Mouse (Mus musculus) kidney, embryonic 15.5 days (tissue): ENCODE measurements at regions not wholly inside any gene's neighbourhood (a gene's known extent, or its start where the extent isn't known, plus 50 kb on each side); places are given as distances from the start of the nearest gene placed in this dataset.
"Not testable (repeated sequence)": the region's sequence is repeated elsewhere in the genome, so short reads cannot be mapped to it uniquely, and the experiment has no call there.

Source experiments
- ATAC-seq: fragments of 200-750 bp; cut with Nextera tagmentation; replicated peaks from 2 replicates; pipeline ENCODE4 v1.8.0; 2017; ENCODE audit warnings: moderate TSS enrichment; ENCODE audit not compliant: low FRiP score
- H3K27ac ChIP-seq: fragments of 300-500 bp; sonication (generic); 2 replicates; pipeline ENCODE4 v1.5.1; 2015; ENCODE audit warnings: mild to moderate bottlenecking, inconsistent platforms
- H3K27me3 ChIP-seq: fragments of 300-500 bp; sonication (generic); 2 replicates; pipeline ENCODE4 v1.6.1; 2015; ENCODE audit warnings: inconsistent platforms
- H3K36me3 ChIP-seq: fragments of 300-500 bp; sonication (generic); 2 replicates; pipeline ENCODE4 v1.6.1; 2015; ENCODE audit warnings: inconsistent platforms
- H3K4me1 ChIP-seq: fragments of 300-500 bp; sonication (generic); 2 replicates; pipeline ENCODE4 v1.6.1; 2015; ENCODE audit warnings: inconsistent platforms
- H3K4me2 ChIP-seq: fragments of 300-500 bp; sonication (generic); 2 replicates; pipeline ENCODE4 v1.6.1; 2015; ENCODE audit warnings: moderate library complexity, mild to moderate bottlenecking, inconsistent platforms
- H3K4me3 ChIP-seq: fragments of 300-500 bp; sonication (generic); replicated peaks from 2 replicates; pipeline ENCODE4 v1.5.1; 2015; ENCODE audit warnings: mild to moderate bottlenecking, inconsistent platforms
- H3K9ac ChIP-seq: fragments of 300-500 bp; sonication (generic); 2 replicates; pipeline ENCODE4 v1.6.1; 2015; ENCODE audit warnings: mild to moderate bottlenecking, inconsistent platforms
- H3K9me3 ChIP-seq: fragments of 300-500 bp; sonication (generic); replicated peaks from 2 replicates; pipeline ENCODE4 v1.6.1; 2016; ENCODE audit warnings: inconsistent platforms
- WGBS: fragments of 180-500 bp; shearing (Covaris S2); methylation state at CpG from one replicate; pipeline ENCODE4 v1.1.7; 2015; ENCODE audit warnings: mixed read lengths; 5-methylcytosine and 5-hydroxymethylcytosine counted together

DNA sequence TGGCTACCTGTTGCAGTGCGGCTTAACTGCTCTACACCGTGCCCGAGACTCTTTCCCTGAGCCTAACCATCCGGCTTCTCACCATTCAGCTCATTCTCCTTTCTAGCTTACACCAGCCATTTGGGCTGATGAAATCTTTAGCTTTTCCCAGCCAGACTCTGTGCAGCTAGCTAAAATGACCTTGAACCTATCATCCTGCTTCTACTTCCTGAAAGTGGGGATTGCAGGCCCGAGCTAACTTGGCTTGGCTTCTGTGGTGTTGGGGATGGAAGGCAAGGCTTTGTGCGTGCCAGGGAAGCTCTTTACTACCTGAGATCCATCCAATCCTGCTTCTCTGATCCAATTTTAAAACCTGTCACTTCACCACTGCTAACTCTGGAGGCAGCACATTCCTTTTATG, 128.3 kb downstream of the Kcnrg start:
- Histone ChIP-seq H3K27ac (peak overlapping the region; percentile 54), H3K4me1 (peaks cover 18% of the 10 kb centered on the region), H3K36me3 (no peaks in the 10 kb centered on the region), H3K9ac (no peak overlapping the region), H3K4me3 (no peak overlapping the region), H3K4me2 (no peak overlapping the region), H3K9me3 (no peaks in the 10 kb centered on the region), H3K27me3 (no peaks in the 10 kb centered on the region)
- WGBS = 65% methylated on average over 6 of the region's 6 CpGs
- no peak for ATAC-seq

DNA sequence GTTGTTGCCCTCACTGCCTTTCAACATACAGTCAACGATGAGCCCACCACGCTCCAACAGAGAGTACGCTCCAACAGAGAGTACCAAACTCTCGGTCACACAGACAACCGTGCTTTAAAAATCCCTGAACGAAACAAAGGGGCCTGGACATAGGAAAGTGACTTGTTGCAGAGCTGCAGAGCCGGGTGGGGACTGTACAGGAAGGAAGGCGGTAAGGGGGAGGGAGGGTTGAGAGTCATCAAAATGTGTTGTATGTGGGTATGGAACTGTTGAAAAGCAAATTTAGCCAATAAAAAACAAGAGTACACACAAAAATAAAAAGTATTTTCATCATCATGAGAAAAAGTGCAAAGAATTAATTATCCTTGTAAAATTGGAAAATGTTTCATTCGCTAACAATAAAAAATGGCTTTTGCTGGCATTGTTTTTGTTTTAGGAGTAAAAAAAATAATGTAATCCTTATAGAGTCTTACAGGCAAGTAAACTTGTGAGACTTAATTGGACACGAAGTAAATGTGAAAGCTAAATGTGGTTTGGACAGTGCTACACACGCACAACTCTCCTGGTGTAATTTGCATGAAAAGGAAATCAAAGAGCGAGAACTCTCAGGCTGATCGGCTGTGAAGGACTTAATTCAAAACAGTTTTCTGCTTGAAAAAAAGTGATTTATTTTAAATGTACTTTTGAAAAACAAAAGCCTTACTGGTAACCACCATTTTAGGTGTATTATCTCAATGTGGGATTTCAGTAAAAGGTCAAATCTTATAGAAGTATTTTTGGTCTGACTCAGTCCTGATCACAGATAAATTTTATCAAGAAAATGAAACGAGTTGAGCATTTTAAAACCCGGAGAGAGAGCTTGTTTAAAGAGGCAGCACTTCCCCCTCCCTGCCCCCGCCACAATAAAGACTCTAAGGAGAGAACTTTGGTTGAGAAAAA, 129.4 kb downstream of the Kcnrg start:
- Histone ChIP-seq H3K4me3 (no peak overlapping the region), H3K9ac (no peak overlapping the region), H3K27me3 (no peaks in the 10 kb centered on the region), H3K4me2 (0 out of 2 replicates have a peak overlapping the region, but pooled peaks have one; percentile 22), H3K9me3 (no peaks in the 10 kb centered on the region), H3K27ac (peak overlapping the region; percentile 78), H3K4me1 (peaks cover 18% of the 10 kb centered on the region), H3K36me3 (no peaks in the 10 kb centered on the region)
- 34% methylated on average over 16 of the region's 16 CpGs for WGBS
- ATAC-seq = no peak

DNA sequence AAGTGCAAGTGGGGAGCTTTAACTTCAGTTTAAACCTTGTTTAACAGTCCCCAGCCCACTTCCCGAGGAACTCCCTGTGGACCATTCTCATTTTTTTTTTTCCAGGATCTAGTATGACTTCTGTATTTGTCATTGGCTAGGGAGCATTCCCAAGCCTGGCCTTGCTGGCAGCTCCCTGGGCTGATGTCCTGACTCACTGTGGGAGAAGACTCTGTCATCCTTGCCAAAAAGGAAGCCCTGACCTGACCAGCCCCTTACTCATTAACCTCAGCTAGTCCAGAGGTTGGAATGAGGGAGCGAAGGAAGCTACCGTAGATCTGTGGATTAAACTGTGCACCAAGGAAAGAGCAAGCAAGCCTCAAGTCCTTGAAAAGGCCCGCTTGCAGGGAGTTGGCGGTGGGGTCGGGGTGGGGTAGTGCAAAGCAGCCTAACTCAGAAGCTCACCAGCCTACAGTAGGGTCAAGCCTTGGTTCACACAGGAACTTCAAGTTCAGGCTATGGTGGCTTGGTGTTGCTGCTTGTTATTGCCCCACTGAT, 130.3 kb downstream of the Kcnrg start:
- Histone ChIP-seq H3K4me2 (no peak overlapping the region), H3K27me3 (no peaks in the 10 kb centered on the region), H3K27ac (peak overlapping the region; percentile 78), H3K36me3 (no peaks in the 10 kb centered on the region), H3K4me3 (no peak overlapping the region), H3K9ac (no peak overlapping the region), H3K9me3 (no peaks in the 10 kb centered on the region), H3K4me1 (peaks cover 18% of the 10 kb centered on the region)
- ATAC-seq = peak; percentile 49; the same call in 1 of the 2 replicates
- WGBS = 57% methylated on average over 6 of the region's 6 CpGs

DNA sequence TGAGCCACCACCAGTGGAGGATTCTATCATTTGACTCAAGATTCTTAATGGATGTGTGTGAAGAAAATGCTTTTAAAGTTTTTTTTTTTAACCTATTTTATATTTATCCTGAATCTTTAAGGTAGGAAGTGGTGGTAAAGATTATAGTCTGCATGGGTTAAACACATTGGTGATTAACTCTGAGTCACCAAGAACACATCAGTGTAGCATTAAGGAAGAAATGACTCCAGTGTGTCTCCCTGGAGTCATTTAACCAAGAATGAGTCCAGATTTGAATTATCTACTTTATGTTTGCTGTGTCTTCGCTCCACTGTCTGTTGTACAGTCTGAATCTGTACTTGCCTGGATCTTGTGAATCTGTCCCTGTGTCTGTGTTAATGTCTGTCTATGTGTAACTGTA, 132.2 kb downstream of the Kcnrg start:
- no peaks in the 10 kb centered on the region for H3K36me3 ChIP-seq
- 91% methylated on average over 1 of the region's 1 CpGs for WGBS
- peaks cover 23% of the 10 kb centered on the region for H3K4me1 ChIP-seq
- H3K9ac ChIP-seq = no peak overlapping the region
- H3K4me2 ChIP-seq = no peak overlapping the region
- no peak overlapping the region for H3K4me3 ChIP-seq
- no peaks in the 10 kb centered on the region for H3K27me3 ChIP-seq
- no peaks in the 10 kb centered on the region for H3K9me3 ChIP-seq
- no peak for ATAC-seq
- no peak overlapping the region for H3K27ac ChIP-seq

DNA sequence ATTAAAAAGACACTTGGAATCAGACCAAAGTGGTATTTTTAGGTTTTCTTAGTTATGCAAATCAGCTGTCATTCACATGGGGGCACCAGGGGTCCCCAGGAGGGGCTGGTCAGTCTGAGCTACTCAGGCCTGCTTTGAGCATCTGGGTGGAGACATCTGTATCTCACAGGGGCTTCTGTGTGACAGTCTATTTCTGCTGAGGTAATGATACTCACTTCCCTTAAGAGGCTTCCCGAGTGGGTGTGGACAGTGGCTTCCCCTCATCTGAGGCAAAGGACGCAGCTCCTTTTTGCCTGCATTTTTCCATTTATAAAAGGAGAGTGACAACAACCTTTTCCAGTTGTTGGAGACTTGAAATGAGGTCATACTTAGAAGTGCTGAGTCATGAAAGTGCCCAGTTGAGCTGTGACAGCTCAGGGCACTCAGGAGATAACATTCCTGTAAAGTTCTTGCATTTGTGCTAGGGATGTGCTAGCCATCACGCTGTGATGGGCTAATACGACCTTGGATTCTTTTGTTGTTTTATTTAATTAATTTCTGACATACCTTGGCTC, 136.7 kb downstream of the Kcnrg start:
- H3K4me3 ChIP-seq = no peak overlapping the region
- H3K36me3 ChIP-seq = no peaks in the 10 kb centered on the region
- ATAC-seq = no peak
- no peaks in the 10 kb centered on the region for H3K9me3 ChIP-seq
- 0 out of 2 replicates have a peak, but pooled peaks cover 5% of the 10 kb centered on the region for H3K4me1 ChIP-seq
- no peak overlapping the region for H3K27ac ChIP-seq
- WGBS = 45% methylated on average over 4 of the region's 4 CpGs
- H3K27me3 ChIP-seq = no peaks in the 10 kb centered on the region
- no peak overlapping the region for H3K9ac ChIP-seq
- H3K4me2 ChIP-seq = no peak overlapping the region

DNA sequence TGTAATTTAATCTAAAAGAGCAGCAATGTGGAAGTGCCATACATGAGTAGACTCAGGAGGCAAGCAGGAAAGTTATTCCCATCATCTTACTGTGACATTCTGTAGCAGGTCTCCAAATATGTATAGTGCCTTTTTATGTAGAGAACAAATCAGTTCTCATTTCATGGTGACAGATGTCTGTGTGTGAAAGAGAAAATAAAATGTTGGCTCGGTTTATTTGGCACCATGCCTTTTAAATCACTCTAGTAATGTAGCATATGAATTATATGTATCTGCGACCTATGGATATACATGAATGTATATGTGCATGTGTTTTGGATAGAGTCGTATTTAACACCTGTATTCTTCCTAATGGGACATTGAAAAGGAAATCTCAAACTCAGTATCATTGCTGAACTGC, 146.2 kb downstream of the Kcnrg start:
- no peak overlapping the region for H3K4me2 ChIP-seq
- ATAC-seq = no peak
- no peaks in the 10 kb centered on the region for H3K9me3 ChIP-seq
- peaks cover 11% of the 10 kb centered on the region for H3K4me1 ChIP-seq
- no peaks in the 10 kb centered on the region for H3K27me3 ChIP-seq
- H3K9ac ChIP-seq = no peak overlapping the region
- no peaks in the 10 kb centered on the region for H3K36me3 ChIP-seq
- H3K27ac ChIP-seq = no peak overlapping the region
- H3K4me3 ChIP-seq = no peak overlapping the region
- WGBS = 75% methylated on average over 3 of the region's 3 CpGs

DNA sequence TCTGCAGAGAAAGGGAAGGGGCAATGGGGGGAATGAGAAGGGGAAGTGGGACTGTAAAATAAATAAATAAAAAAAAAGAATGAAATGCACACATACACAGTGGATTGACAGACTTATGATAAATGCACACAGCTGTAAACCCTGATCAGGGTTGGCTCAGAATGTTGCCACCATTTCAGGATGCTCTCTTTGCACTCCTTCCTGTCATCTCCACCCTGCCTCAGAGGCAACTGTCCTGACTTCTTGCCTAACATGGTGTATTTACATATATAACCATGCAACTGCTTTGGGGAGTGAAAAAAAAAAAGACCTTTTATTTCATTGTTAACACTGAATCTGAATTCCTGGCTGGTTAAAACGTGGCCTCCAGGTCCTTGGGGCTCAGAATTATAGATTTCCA, 149.4 kb downstream of the Kcnrg start:
- H3K27me3 ChIP-seq = no peaks in the 10 kb centered on the region
- no peak overlapping the region for H3K27ac ChIP-seq
- H3K4me2 ChIP-seq = peak overlapping the region; percentile 60
- 17% methylated on average over 1 of the region's 1 CpGs for WGBS
- no peaks in the 10 kb centered on the region for H3K36me3 ChIP-seq
- no peak for ATAC-seq
- H3K9ac ChIP-seq = no peak overlapping the region
- H3K4me1 ChIP-seq = peaks cover 11% of the 10 kb centered on the region
- H3K9me3 ChIP-seq = no peaks in the 10 kb centered on the region
- H3K4me3 ChIP-seq = no peak overlapping the region

DNA sequence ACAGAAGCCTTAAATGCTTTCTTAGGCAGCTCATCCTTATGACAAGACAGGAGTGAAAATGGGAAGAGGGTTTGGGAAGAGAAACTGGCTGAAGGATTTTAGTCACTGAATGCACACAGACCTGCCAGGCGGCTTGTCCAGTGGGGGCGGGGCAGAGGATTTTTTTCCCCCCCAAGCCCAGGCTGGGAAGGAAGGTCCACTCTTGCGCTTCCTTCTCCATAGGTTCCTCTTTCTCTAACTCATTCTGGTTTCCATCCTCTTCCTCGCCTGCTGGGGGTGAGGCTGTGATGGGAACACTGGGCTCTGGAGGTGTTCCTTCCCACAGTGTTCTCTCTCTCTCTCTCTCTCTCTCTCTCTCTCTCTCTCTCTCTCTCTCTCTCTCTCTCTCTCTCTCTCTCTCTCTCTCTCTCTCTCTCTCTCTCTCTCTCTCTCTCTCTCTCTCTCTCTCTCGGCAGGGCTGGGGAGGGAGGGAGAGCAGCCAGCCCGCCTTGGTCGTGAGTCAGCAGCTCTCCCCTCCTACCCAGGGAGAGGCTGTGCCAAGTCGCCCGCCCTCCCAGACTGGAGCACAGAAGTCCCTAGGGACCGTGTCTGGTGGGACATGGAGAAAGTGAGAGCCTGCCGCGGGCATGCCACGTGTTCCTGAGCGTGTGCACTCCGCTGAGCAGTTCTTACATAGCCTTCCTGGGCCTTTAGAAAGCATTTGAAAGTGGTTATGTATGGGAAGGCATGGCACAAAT, 150.0 kb downstream of the Kcnrg start:
- 10% methylated on average over 14 of the region's 15 CpGs for WGBS
- peak overlapping the region; percentile 45; the same call in 1 of the 2 replicates for H3K27ac ChIP-seq
- H3K27me3 ChIP-seq = no peaks in the 10 kb centered on the region
- 0 out of 2 replicates have a peak overlapping the region, but pooled peaks have one; percentile 7 for H3K9ac ChIP-seq
- no peaks in the 10 kb centered on the region for H3K9me3 ChIP-seq
- H3K4me1 ChIP-seq = peaks cover 11% of the 10 kb centered on the region
- no peaks in the 10 kb centered on the region for H3K36me3 ChIP-seq
- peak; percentile 86 for ATAC-seq
- H3K4me3 ChIP-seq = peak overlapping the region; percentile 19; the same call in 1 of the 2 replicates
- peak overlapping the region; percentile 60 for H3K4me2 ChIP-seq

DNA sequence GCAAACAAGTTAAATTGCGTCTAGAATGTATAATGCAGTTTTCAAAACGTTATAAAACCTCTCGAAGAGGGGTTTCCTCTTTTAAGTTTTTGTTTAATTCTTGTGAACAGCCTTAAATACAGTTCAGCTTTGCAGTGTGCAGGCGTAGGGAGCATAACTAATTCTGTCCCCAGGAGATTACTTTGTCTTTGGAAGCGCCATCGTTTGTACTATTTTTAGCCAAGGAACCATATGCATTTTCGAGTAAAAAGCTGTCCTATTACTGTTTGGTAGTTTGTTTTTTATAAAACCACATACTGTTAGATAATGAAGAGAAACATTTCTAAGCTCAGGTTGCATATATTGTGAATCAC, 150.5 kb downstream of the Kcnrg start:
- H3K36me3 ChIP-seq = no peaks in the 10 kb centered on the region
- H3K4me1 ChIP-seq = peaks cover 11% of the 10 kb centered on the region
- ATAC-seq = no peak
- H3K9me3 ChIP-seq = no peaks in the 10 kb centered on the region
- H3K4me3 ChIP-seq = peak overlapping the region; percentile 19; the same call in 1 of the 2 replicates
- H3K4me2 ChIP-seq = peak overlapping the region; percentile 60
- 41% methylated on average over 7 of the region's 7 CpGs for WGBS
- H3K9ac ChIP-seq = 0 out of 2 replicates have a peak overlapping the region, but pooled peaks have one; percentile 7
- H3K27ac ChIP-seq = peak overlapping the region; percentile 45; the same call in 1 of the 2 replicates
- H3K27me3 ChIP-seq = no peaks in the 10 kb centered on the region

DNA sequence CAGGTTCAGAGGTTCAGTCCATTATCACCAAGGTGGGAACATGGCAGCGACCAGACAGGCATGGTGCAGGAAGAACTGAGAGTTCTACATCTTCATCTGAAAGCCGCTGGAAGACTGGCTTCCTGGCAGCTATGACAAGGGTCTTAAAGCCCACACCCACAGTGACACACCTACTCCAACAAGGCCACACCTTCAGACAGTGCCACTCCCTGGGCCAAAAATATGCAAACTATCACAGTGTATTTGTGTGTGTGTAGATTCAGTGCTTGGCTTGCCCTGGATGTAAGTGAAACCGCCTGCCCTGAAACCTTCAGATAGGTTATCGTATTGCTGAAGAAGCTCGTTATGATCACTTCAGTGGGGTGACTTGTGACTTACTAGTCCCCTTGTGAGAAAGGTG, 151.3 kb downstream of the Kcnrg start:
- H3K4me1 ChIP-seq = peaks cover 11% of the 10 kb centered on the region
- no peaks in the 10 kb centered on the region for H3K9me3 ChIP-seq
- no peak overlapping the region for H3K9ac ChIP-seq
- ATAC-seq = no peak
- H3K27me3 ChIP-seq = no peaks in the 10 kb centered on the region
- H3K4me3 ChIP-seq = no peak overlapping the region
- H3K36me3 ChIP-seq = no peaks in the 10 kb centered on the region
- no peak overlapping the region for H3K4me2 ChIP-seq
- no peak overlapping the region for H3K27ac ChIP-seq
- 85% methylated on average over 5 of the region's 5 CpGs for WGBS

DNA sequence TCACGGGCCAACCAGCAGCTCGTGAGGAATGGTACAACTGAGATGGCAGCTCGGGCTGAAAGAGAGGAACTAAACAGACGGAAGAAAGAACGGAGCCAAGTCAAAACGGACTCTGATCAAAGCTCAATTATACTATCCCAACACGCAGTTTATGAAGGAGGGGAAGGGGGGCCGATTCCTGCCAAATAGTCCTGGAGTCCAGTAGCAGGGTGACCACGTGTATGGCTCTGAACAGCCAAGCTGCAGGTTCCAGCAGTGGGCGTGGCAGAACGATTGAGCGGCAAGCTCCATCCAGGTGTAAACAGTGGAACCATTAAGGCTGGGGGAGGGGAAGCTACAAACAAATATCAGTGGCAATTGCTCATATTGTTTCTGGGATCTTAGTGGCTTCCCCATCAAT, 152.9 kb downstream of the Kcnrg start:
- not testable (repeated sequence) for H3K27me3 ChIP-seq, H3K9ac ChIP-seq, H3K27ac ChIP-seq, H3K4me2 ChIP-seq, H3K9me3 ChIP-seq, H3K36me3 ChIP-seq, H3K4me3 ChIP-seq, ATAC-seq
- WGBS = 71% methylated on average over 12 of the region's 12 CpGs
- peaks cover 11% of the 10 kb centered on the region for H3K4me1 ChIP-seq

DNA sequence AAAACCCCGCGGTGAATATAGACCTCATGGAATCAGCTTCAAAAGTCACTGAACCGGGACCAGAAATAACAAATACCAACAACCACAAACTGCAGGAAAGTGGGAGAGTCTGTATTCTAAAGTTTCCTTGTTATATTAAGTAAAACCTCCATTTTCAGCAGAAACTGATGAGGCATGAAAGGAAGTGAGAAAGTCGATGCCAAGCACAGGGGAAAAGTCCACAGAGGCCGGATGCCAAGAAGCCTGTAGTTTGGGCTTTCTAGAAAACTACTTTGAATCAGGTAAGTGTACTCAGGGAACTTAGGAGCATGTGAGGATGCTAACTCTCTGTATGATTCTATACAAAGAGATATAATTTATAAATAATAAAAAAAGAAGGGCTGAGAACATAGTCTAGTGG, 154.8 kb downstream of the Kcnrg start:
- H3K4me3 ChIP-seq = no peak overlapping the region
- 44% methylated on average over 5 of the region's 5 CpGs for WGBS
- 0 out of 2 replicates have a peak overlapping the region, but pooled peaks have one; percentile 41 for H3K27ac ChIP-seq

More for the DNA sequence above, 154.8 kb downstream of the Kcnrg start:
- Histone ChIP-seq H3K4me2 (no peak overlapping the region), H3K27me3 (no peaks in the 10 kb centered on the region), H3K4me1 (peaks cover 6% of the 10 kb centered on the region), H3K9me3 (no peaks in the 10 kb centered on the region), H3K36me3 (no peaks in the 10 kb centered on the region), H3K9ac (no peak overlapping the region)
- ATAC-seq = no peak
